Mouse (Mus musculus) hindbrain, embryonic 11.5 days (tissue): ENCODE measurements at regions not wholly inside any gene's neighbourhood (a gene's known extent, or its start where the extent isn't known, plus 50 kb on each side); places are given as distances from the start of the nearest gene placed in this dataset.
"Not testable (repeated sequence)": the region's sequence is repeated elsewhere in the genome, so short reads cannot be mapped to it uniquely, and the experiment has no call there.

ENCODE experiments used
- ATAC-seq: fragments of 200-750 bp; cut with Nextera tagmentation; 2 replicates; pipeline ENCODE4 v1.8.0; 2017; ENCODE audit warnings: mild to moderate bottlenecking, moderate TSS enrichment, moderate library complexity; ENCODE audit not compliant: low FRiP score
- DNase-seq: peaks from one replicate; pipeline ENCODE4 v3.0.0-alpha.2; 2015; ENCODE audit warnings: low spot score
- H3K27ac ChIP-seq: fragments of 300-500 bp; sonication (generic); 2 replicates; pipeline ENCODE4 v1.5.1; 2014; ENCODE audit warnings: mild to moderate bottlenecking, low read depth, low read length
- H3K27me3 ChIP-seq: fragments of 300-500 bp; sonication (generic); 2 replicates; pipeline ENCODE4 v1.6.1; 2014; ENCODE audit warnings: mild to moderate bottlenecking, low read length, moderate library complexity, mixed read lengths; ENCODE audit not compliant: control insufficient read depth, insufficient read depth
- H3K36me3 ChIP-seq: fragments of 300-500 bp; sonication (generic); 2 replicates; pipeline ENCODE4 v1.6.1; 2014; ENCODE audit warnings: mild to moderate bottlenecking, low read length, moderate library complexity, mixed read lengths; ENCODE audit not compliant: control insufficient read depth, insufficient read depth
- H3K4me1 ChIP-seq: fragments of 300-500 bp; sonication (generic); replicated peaks from 2 replicates; pipeline ENCODE4 v1.6.1; 2014; ENCODE audit warnings: low read length, mixed read lengths; ENCODE audit not compliant: control insufficient read depth, insufficient read depth
- H3K4me2 ChIP-seq: fragments of 300-500 bp; sonication (generic); replicated peaks from 2 replicates; pipeline ENCODE4 v1.6.1; 2014; ENCODE audit warnings: mild to moderate bottlenecking, low read depth, low read length
- H3K4me3 ChIP-seq: fragments of 300-500 bp; sonication (generic); 2 replicates; pipeline ENCODE4 v1.5.1; 2014; ENCODE audit warnings: low read depth, low read length
- H3K9ac ChIP-seq: fragments of 300-500 bp; sonication (generic); 2 replicates; pipeline ENCODE4 v1.6.1; 2014; ENCODE audit warnings: low read depth, low read length
- H3K9me3 ChIP-seq: fragments of 300-500 bp; sonication (generic); 2 replicates; pipeline ENCODE4 v1.6.1; 2016; ENCODE audit warnings: low read length; ENCODE audit not compliant: control insufficient read depth
- WGBS: fragments of 180-500 bp; shearing (Covaris S2); extraction: QIAGEN DNeasy Blood & Tissue Kit; methylation state at CpG from one replicate; pipeline ENCODE4 v1.1.7; 2014; 5-methylcytosine and 5-hydroxymethylcytosine counted together

GRCm38 (mm10) chr15:37091171-37091570 is 83.6 kb upstream of the Zfp706 start:
- not testable (repeated sequence) for H3K36me3 ChIP-seq, H3K4me2 ChIP-seq, H3K9me3 ChIP-seq, DNase-seq, H3K4me1 ChIP-seq, ATAC-seq, H3K27me3 ChIP-seq, H3K4me3 ChIP-seq, H3K9ac ChIP-seq, H3K27ac ChIP-seq
- WGBS = 90% methylated on average over 5 of the region's 5 CpGs

GRCm38 (mm10) chr15:37083726-37084125 is 76.2 kb upstream of the Zfp706 start:
- Histone ChIP-seq H3K27me3 (no peaks in the 10 kb centered on the region), H3K9me3 (no peaks in the 10 kb centered on the region), H3K36me3 (no peaks in the 10 kb centered on the region), H3K4me3 (no peak overlapping the region), H3K9ac (no peak overlapping the region), H3K4me2 (no peak overlapping the region), H3K27ac (no peak overlapping the region), H3K4me1 (no peaks in the 10 kb centered on the region)
- no peak for ATAC-seq
- WGBS = 83% methylated on average over 3 of the region's 3 CpGs
- no peak for DNase-seq

GRCm38 (mm10) chr15:37081836-37082235 is 74.3 kb upstream of the Zfp706 start:
- DNase-seq (no peak), ATAC-seq (no peak)
- Histone ChIP-seq H3K36me3 (no peaks in the 10 kb centered on the region), H3K4me1 (no peaks in the 10 kb centered on the region), H3K4me2 (no peak overlapping the region), H3K9ac (no peak overlapping the region), H3K27ac (no peak overlapping the region), H3K27me3 (no peaks in the 10 kb centered on the region), H3K4me3 (no peak overlapping the region), H3K9me3 (no peaks in the 10 kb centered on the region)
- 72% methylated on average over 2 of the region's 2 CpGs for WGBS

GRCm38 (mm10) chr15:37080931-37081330 is 73.4 kb upstream of the Zfp706 start:
- WGBS = 95% methylated on average over 2 of the region's 2 CpGs
- Histone ChIP-seq H3K27ac (no peak overlapping the region), H3K4me1 (no peaks in the 10 kb centered on the region), H3K4me3 (no peak overlapping the region), H3K9ac (no peak overlapping the region), H3K27me3 (no peaks in the 10 kb centered on the region), H3K36me3 (no peaks in the 10 kb centered on the region), H3K9me3 (no peaks in the 10 kb centered on the region), H3K4me2 (no peak overlapping the region)
- no peak for ATAC-seq
- no peak for DNase-seq

GRCm38 (mm10) chr15:37080395-37080794 is 72.8 kb upstream of the Zfp706 start:
- ATAC-seq = no peak
- DNase-seq = no peak
- H3K27ac ChIP-seq = no peak overlapping the region
- no peak overlapping the region for H3K4me2 ChIP-seq
- no peak overlapping the region for H3K9ac ChIP-seq
- no peaks in the 10 kb centered on the region for H3K9me3 ChIP-seq
- H3K4me3 ChIP-seq = no peak overlapping the region
- no peaks in the 10 kb centered on the region for H3K27me3 ChIP-seq
- H3K36me3 ChIP-seq = no peaks in the 10 kb centered on the region
- WGBS = 92% methylated on average over 4 of the region's 4 CpGs
- H3K4me1 ChIP-seq = no peaks in the 10 kb centered on the region

GRCm38 (mm10) chr15:37074207-37074606 is 66.6 kb upstream of the Zfp706 start:
- H3K4me3 ChIP-seq, ATAC-seq, H3K27me3 ChIP-seq, H3K4me2 ChIP-seq, H3K27ac ChIP-seq, DNase-seq, H3K9me3 ChIP-seq, H3K36me3 ChIP-seq, H3K4me1 ChIP-seq, H3K9ac ChIP-seq: not testable (repeated sequence)
- WGBS = 89% methylated on average over 2 of the region's 2 CpGs

GRCm38 (mm10) chr15:37072202-37072862 is 64.8 kb upstream of the Zfp706 start:
- Histone ChIP-seq H3K9ac (no peak overlapping the region), H3K27ac (no peak overlapping the region), H3K4me2 (no peak overlapping the region), H3K4me1 (no peaks in the 10 kb centered on the region), H3K9me3 (no peaks in the 10 kb centered on the region), H3K36me3 (no peaks in the 10 kb centered on the region), H3K27me3 (no peaks in the 10 kb centered on the region), H3K4me3 (no peak overlapping the region)
- ATAC-seq (no peak), DNase-seq (no peak)
- WGBS = 72% methylated on average over 5 of the region's 5 CpGs

GRCm38 (mm10) chr15:37070188-37070587 is 62.6 kb upstream of the Zfp706 start:
- no peak overlapping the region for H3K27ac ChIP-seq
- H3K9ac ChIP-seq = no peak overlapping the region
- no peak overlapping the region for H3K4me2 ChIP-seq
- H3K4me1 ChIP-seq = no peaks in the 10 kb centered on the region
- H3K36me3 ChIP-seq = no peaks in the 10 kb centered on the region
- no peak overlapping the region for H3K4me3 ChIP-seq
- DNase-seq (no peak), ATAC-seq (no peak)
- 69% methylated on average over 3 of the region's 3 CpGs for WGBS
- H3K27me3 ChIP-seq = no peaks in the 10 kb centered on the region
- H3K9me3 ChIP-seq = no peaks in the 10 kb centered on the region

- Histone ChIP-seq H3K27ac (no peak overlapping the region), H3K36me3 (no peaks in the 10 kb centered on the region), H3K4me1 (no peaks in the 10 kb centered on the region), H3K9me3 (no peaks in the 10 kb centered on the region), H3K27me3 (no peaks in the 10 kb centered on the region), H3K9ac (no peak overlapping the region), H3K4me2 (no peak overlapping the region), H3K4me3 (no peak overlapping the region)
- ATAC-seq = no peak
- no peak for DNase-seq
- WGBS = 89% methylated on average over 4 of the region's 4 CpGs
These were observed 59.8 kb upstream of the Zfp706 start for GRCm38 (mm10) chr15:37067326-37067725.
